Mouse (Mus musculus) lung, postnatal 0 days (tissue): ENCODE measurements around the gene Phldb1.

Experiments used
- CTCF ChIP-seq: IDR thresholded peaks from 2 replicates; pipeline ENCODE4 v1.5.1; 2016; ENCODE audit warnings: antibody characterized with exemption, mild to moderate bottlenecking
- EP300 ChIP-seq: IDR thresholded peaks from 2 replicates; pipeline ENCODE4 v1.6.1; 2016; ENCODE audit warnings: antibody characterized with exemption, mild to moderate bottlenecking, control low read depth

DNA sequence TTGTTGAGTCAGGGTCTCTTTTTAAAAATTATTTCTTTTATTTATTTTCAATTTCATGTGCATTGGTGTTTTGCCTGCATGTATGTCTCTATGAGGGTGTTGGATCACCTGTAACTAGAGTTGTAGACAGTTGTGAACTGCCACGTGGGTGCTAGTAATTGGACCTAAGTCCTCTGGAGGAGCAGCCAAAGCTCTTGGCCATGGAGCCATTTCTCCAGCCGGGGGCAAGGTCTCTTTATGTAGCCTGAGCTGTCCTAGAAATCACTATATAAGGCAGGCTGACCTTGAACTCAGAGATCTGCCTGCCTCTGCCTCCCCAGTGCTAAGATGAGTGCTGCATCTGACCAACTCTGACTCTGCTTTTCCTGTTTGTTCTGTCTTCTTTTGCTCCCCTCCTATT lies 90.8 kb downstream of the Phldb1 start:
- TF ChIP-seq CTCF (no peak), EP300 (no peak)
